Comparison of ENCODE assay signal across 15 mouse cellular contexts in the genomic region with DNA sequence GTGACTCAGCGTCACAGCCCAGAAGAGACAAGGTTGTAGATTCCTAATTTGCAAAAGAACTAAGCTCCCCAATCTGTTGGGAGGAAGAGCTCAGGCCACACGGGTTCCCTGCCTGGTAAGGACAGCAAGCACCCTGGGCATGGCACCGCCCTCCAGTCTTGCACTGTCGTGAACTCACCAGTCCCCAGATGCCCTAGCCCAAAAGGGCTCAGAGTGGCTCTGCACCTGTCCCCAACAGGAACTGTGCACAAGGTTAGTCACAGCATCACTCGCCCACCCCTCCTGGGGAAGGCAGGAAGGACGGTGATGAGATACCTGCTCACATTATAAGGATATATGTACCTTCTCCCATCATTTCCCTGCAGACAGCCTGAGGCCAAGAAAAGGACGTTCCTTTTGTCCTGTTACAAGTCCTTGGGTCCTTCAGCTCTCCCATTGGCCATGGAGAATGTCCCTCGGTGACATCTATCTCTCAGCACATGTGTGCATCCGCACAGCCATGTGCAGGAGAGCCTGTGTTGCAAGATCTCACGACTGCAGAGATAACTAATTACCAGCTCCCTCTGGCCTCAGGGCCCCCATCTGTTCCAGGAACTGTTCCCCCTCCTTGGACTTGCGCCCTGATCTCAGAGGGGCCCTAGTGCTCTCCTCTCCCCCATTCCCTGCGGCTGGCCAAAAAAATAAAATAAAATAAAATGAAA.
A peak's percentile ranks its signal among the peaks of the same experiment; 100 is the strongest.
DNase-seq lines count a peak whose midpoint lies in the region; ATAC-seq lines count a peak whose summit lies in the region.
"Had no signal": no experiment of that assay in that cellular context is flagged by ENCODE, and none has a peak within 500 bp of the region (broad histone marks: within the 10 kb centered on the region; RNA-seq: fewer than 3 reads in every experiment).

No protein-coding gene starts in this region.

- ATAC-seq in embryonic facial prominence, embryonic 14.5 days (ENCODE audit: low read depth) = no peak; the same call in 1 of the 2 replicates
- peak; percentile 63 for ATAC-seq in forebrain, embryonic 16.5 days
- ATAC-seq: Patski had no signal

- WGBS in embryonic facial prominence, embryonic 14.5 days = 67% methylated on average over 12 of the region's 12 CpGs
- WGBS in embryonic facial prominence, embryonic 10.5 days = 74% methylated on average over 12 of the region's 12 CpGs
- 51% methylated on average over 12 of the region's 12 CpGs for WGBS in forebrain, embryonic 16.5 days

- H3K4me1 ChIP-seq in embryonic facial prominence, embryonic 14.5 days (ENCODE audit: control insufficient read depth, insufficient read depth, low read length) = peaks cover 11% of the 10 kb centered on the region; the same call in 1 of the 2 replicates
- no peaks in the 10 kb centered on the region for H3K4me1 ChIP-seq in embryonic facial prominence, embryonic 10.5 days
- H3K4me1 ChIP-seq in forebrain, embryonic 16.5 days (replicated peaks; ENCODE audit: control insufficient read depth, insufficient read depth, low read length) = peaks cover 22% of the 10 kb centered on the region
- H3K4me1 ChIP-seq: limb, embryonic 12.5 days had no signal

- peak; percentile 14 for DNase-seq in embryonic facial prominence, embryonic 14.5 days (ENCODE audit: low spot score)
- no peak for DNase-seq in embryonic facial prominence, embryonic 10.5 days (ENCODE audit: low spot score)
- peak; percentile 64 for DNase-seq in brain, adult 2 months (ENCODE audit: low read depth, low spot score)
- DNase-seq in layer of hippocampus, postnatal 36 days = peak; percentile 41 to 49
- no peak for DNase-seq in right cerebral cortex, adult 2 months (ENCODE audit: low spot score in 2 of 2)
- DNase-seq in heart, adult 8-10 months (ENCODE audit: low spot score) = no peak
- no peak for DNase-seq in right cerebral cortex, postnatal 14 days
- DNase-seq: embryo, embryonic 11 days; heart, adult 11 months; kidney, postnatal 25 days; thymus, postnatal 36 days had no signal

- H3K4me3 ChIP-seq in embryonic facial prominence, embryonic 14.5 days (ENCODE audit: low read depth, low read length) = no peak overlapping the region
- no peak overlapping the region for H3K4me3 ChIP-seq in embryonic facial prominence, embryonic 10.5 days
- H3K4me3 ChIP-seq in forebrain, embryonic 16.5 days (replicated peaks; ENCODE audit: low read length) = no peak overlapping the region
- H3K4me3 ChIP-seq: limb, embryonic 12.5 days had no signal

- no peak overlapping the region for H3K27ac ChIP-seq in embryonic facial prominence, embryonic 14.5 days (replicated peaks; ENCODE audit: low read depth, low read length)
- H3K27ac ChIP-seq in embryonic facial prominence, embryonic 10.5 days (replicated peaks) = no peak overlapping the region
- H3K27ac ChIP-seq in forebrain, embryonic 16.5 days (ENCODE audit: low read length) = peak overlapping the region; percentile 10
- H3K27ac ChIP-seq: limb, embryonic 12.5 days had no signal

- H3K27me3 ChIP-seq in embryonic facial prominence, embryonic 14.5 days (replicated peaks; ENCODE audit: control insufficient read depth, insufficient read depth, low read length) = no peaks in the 10 kb centered on the region
- no peaks in the 10 kb centered on the region; the same call in 1 of the 2 replicates for H3K27me3 ChIP-seq in embryonic facial prominence, embryonic 10.5 days (replicated peaks; ENCODE audit: low read depth, poor library complexity, severe bottlenecking)
- no peaks in the 10 kb centered on the region for H3K27me3 ChIP-seq in forebrain, embryonic 16.5 days (replicated peaks; ENCODE audit: control insufficient read depth, insufficient read depth, low read length)

- no peaks in the 10 kb centered on the region for H3K36me3 ChIP-seq in embryonic facial prominence, embryonic 14.5 days (ENCODE audit: control insufficient read depth, insufficient read depth, low read length)
- H3K36me3 ChIP-seq in embryonic facial prominence, embryonic 10.5 days (replicated peaks) = no peaks in the 10 kb centered on the region
- peaks cover 16% of the 10 kb centered on the region for H3K36me3 ChIP-seq in forebrain, embryonic 16.5 days (ENCODE audit: control insufficient read depth, insufficient read depth)
- H3K36me3 ChIP-seq: limb, embryonic 12.5 days had no signal

- H3K9me3 ChIP-seq in embryonic facial prominence, embryonic 14.5 days (ENCODE audit: control insufficient read depth, low read length) = no peaks in the 10 kb centered on the region
- H3K9me3 ChIP-seq in embryonic facial prominence, embryonic 10.5 days = no peaks in the 10 kb centered on the region
- H3K9me3 ChIP-seq in forebrain, embryonic 16.5 days (ENCODE audit: control insufficient read depth, low read length) = no peaks in the 10 kb centered on the region
- H3K9me3 ChIP-seq: limb, embryonic 12.5 days had no signal

- H3K9ac ChIP-seq in embryonic facial prominence, embryonic 14.5 days (ENCODE audit: low read depth, low read length) = no peak overlapping the region
- 0 out of 2 replicates have a peak overlapping the region, but pooled peaks have one; percentile 3 for H3K9ac ChIP-seq in forebrain, embryonic 16.5 days (replicated peaks; ENCODE audit: low read depth, low read length)
- H3K9ac ChIP-seq: limb, embryonic 12.5 days; lung, embryonic 14.5 days had no signal

- H3K4me2 ChIP-seq in embryonic facial prominence, embryonic 14.5 days (ENCODE audit: low read depth, low read length) = no peak overlapping the region
- no peak overlapping the region for H3K4me2 ChIP-seq in forebrain, embryonic 16.5 days (ENCODE audit: low read length)
- H3K4me2 ChIP-seq: limb, embryonic 12.5 days; lung, embryonic 14.5 days had no signal

Comparison
In these comparisons a context has a peak if more than half of its experiments do, and no peak if none do; other contexts are left out.
1. DNase-seq: peak in embryonic facial prominence, embryonic 14.5 days (single experiment), brain, adult 2 months (single experiment) and layer of hippocampus, postnatal 36 days (2 of 2); none in embryonic facial prominence, embryonic 10.5 days (single experiment), right cerebral cortex, adult 2 months (0 of 2), heart, adult 8-10 months (single experiment) and right cerebral cortex, postnatal 14 days (single experiment).